Mouse (Mus musculus): ENCODE data around the gene Ttll13. TPM values are rescaled to one million over a fixed set of nuclear protein-coding genes. Genes with fewer than 3 reads are reported as not detected.

Ttll13 gene
- polyA plus RNA-seq, 1 experiment: 0.80 TPM

GRCm38 (mm10) chr7:80208026-80208642 lies 38.0 kb upstream of the Ttll13 start:
- TF ChIP-seq GATA1 (IDR thresholded peaks at IDR 0.05; ENCODE audit: low read length): peak; percentile 40

GRCm38 (mm10) chr7:80208738-80209430 lies 37.3 kb upstream of the Ttll13 start:
- peak; percentile 99 for TF ChIP-seq GATA1 (IDR thresholded peaks at IDR 0.05; ENCODE audit: low read length)

DNA sequence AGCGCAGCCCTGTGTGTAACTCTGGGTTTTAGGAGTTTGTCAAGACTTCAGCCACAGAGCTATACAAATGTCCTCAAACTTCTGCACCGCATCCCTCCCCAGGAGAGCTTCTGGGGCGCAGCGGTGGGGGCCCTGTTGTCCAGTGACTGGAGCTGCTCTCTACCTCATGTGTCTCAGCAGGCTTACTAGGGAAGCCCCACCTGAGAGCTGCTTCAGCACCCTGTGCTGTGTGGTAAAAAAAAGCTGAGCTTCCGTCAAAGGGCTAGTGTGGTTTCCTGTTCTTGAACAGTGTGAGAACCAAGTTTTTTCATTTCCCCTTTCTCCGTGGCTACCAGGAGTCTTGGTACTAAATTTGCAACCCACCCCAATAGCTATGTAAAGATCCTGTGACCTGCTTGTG lies 36.5 kb upstream of the Ttll13 start:
- TF ChIP-seq GATA1 (IDR thresholded peaks at IDR 0.05; ENCODE audit: low read length): no peak

GRCm38 (mm10) chr7:80210982-80211381 lies 35.2 kb upstream of the Ttll13 start:
- TF ChIP-seq GATA1 (IDR thresholded peaks at IDR 0.05; ENCODE audit: low read length): no peak

DNA sequence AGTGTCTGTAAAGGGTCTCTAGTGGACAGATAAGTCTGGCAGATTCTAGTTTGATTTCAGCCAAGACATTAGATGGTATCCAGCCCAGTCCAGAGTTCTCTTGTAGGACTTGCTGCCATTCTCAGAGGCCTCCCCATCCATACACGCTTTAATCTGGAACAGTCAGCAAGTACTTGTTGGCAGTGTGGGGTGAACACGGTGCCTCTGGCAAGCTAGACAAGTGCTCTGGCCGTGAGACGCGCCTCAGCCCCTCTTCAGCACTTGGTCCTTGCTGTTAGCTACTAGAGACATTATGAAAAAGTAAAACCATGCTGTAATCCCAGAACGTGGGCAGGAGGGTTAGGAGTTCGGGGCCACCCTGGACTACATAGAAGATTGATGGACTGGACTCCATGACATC lies 32.6 kb upstream of the Ttll13 start:
- no peak for TF ChIP-seq GATA1 (IDR thresholded peaks at IDR 0.05; ENCODE audit: low read length)

- no peak for TF ChIP-seq GATA1 (IDR thresholded peaks at IDR 0.05; ENCODE audit: low read length)
Measured at GRCm38 (mm10) chr7:80214459-80214858, 31.7 kb upstream of the Ttll13 start.

DNA sequence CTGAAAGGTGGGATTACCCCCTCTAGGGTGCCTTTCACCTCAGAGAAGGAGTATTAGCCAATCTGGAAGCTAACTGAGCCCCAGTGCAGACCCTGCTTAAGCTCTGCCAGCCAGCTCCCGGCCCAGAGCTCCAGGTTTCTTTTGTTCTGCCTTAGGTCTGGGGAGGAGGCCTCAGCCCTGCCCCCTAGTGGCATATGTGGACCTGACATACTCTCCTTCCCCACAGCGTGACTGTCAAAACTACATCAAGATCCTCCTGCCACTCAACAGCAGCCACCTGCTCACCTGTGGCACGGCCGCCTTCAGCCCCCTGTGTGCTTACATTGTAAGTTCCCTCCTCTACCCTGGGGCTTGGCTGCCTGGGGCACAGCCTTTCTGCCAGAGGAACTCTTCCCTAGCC lies 30.8 kb upstream of the Ttll13 start:
- no peak for TF ChIP-seq GATA1 (IDR thresholded peaks at IDR 0.05; ENCODE audit: low read length)

DNA sequence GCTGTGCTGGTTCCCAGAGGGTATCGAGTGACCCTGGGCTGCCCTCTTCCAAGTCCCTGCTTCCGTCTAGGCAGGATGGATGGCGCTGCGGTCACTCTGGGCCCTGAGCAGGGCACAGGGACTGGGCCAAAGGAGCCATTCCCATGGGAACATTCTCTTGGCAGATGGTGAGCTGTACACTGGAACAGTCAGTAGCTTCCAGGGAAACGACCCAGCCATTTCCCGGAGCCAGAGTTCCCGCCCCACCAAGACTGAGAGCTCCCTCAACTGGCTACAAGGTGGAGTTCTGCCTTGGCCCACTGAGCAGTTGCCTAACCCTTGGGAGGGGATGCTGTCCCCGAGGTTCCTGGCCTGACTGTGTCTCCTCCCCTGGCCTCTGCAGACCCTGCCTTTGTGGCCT lies 29.6 kb upstream of the Ttll13 start:
- TF ChIP-seq GATA1 (IDR thresholded peaks at IDR 0.05; ENCODE audit: low read length): no peak

GRCm38 (mm10) chr7:80218666-80219065 lies 27.5 kb upstream of the Ttll13 start:
- TF ChIP-seq GATA1 (IDR thresholded peaks at IDR 0.05; ENCODE audit: low read length): no peak

GRCm38 (mm10) chr7:80220237-80220797 lies 25.9 kb upstream of the Ttll13 start:
- TF ChIP-seq GATA1 (IDR thresholded peaks at IDR 0.05; ENCODE audit: low read length): no peak

DNA sequence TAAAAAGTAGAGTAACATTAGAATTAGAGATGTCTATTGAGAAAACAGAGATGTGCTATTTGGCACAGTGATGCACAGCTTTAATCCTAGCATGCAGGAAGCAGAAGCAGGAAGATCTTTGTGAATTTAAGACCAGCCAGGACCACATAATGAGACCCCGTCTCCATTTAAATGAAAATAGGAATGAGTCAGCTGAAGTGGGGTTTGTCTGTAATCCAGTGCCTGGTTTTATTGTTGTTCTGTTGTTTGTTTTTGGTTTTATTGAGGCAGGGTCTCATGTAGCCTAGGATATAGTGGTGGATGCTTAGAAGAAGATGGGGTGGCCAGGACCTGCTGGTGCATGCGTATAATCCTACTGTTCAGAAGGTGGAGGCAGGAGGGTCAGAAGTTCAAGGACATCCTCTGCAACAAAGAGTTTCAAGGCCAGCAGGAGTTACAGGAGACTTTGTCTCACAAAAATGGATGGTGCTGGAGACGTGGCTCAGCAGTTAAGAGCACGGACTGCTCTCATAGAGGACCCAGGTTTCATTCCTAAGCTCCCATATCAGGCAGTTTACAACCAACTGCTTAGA lies 24.9 kb upstream of the Ttll13 start:
- no peak for TF ChIP-seq GATA1 (IDR thresholded peaks at IDR 0.05; ENCODE audit: low read length)

DNA sequence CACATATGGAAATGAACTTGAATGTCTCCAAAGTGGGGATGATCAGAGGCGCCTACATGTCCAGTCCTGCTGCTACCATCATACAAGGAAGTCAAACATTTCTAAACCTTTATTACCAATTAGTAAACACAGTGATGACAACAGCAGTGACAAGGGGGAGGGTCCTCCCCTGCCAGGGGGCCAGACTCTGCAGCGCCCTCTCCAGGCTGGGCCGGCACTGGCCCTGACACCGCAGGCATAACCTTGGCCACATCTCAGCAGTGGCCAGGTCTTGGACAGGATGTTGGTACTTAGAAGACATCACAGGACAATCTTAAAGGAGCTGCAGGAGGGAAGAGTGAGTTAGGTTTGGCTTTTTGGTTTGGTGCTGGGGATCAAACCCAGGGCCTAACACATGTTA lies 19.1 kb upstream of the Ttll13 start:
- no peak for TF ChIP-seq GATA1 (IDR thresholded peaks at IDR 0.05; ENCODE audit: low read length)

GRCm38 (mm10) chr7:80230196-80230595 lies 16.0 kb upstream of the Ttll13 start:
- TF ChIP-seq GATA1 (IDR thresholded peaks at IDR 0.05; ENCODE audit: low read length): no peak

DNA sequence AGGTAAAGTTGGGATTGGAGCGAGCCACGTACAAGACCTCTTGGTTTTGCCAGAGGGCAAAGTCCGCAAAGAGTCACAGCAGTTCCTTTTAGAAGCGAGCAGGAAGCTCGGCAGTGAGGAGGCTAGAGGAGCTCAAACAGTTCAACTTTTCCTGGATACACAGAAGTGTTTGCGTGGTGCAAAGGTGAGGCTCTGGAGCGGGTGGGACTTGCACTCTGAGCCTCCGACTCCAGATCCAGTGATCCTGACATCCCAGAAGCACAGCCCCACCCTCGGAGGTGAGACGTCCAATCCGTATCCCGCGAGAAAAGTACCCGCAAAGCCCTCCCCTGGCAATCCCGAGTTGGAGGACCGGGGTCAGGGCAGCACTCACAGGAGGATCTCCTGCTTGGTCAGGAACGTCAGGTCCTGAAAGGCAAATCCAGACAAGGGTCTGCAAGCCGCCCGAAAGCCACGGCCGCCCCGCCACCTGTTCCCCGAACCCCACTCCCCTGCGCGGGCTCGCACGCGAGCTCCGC lies 14.1 kb upstream of the Ttll13 start:
- TF ChIP-seq GATA1 (IDR thresholded peaks at IDR 0.05; ENCODE audit: low read length): no peak

DNA sequence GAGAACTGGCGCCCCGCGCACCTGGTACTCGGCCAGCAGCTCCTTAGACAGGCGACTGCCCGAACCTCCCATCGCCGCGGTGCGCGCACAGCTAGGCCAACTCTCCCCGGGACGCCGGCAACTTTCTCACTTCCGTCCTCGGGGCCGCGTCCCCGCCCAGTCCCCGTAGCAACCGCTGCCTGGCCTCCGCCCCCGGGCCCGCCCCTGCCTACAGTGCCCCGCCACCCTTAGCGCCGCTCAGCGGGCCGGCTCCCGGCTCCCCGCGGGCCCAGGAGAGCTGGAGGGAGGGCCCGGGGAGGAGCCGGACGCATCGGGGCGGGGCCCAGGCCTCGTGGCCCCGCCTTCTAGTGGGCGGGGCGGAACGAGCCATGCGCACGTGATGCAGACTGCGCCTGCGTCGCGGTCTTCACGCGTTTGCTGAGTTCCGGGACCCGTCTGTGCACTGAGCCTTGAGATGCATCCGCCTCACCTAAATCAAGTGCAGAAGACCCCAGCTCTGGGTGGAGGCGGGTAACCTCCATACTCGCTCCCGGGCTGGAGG lies 13.6 kb upstream of the Ttll13 start, which contains the start of the genes Cib1 and Gdpgp1:
Gene Cib1 (minus strand): TSS at position 325 of the 541 bp plus-strand sequence.
Gene Gdpgp1 (plus strand): TSS at position 377 of the 541 bp plus-strand sequence.
- TF ChIP-seq GATA1 (IDR thresholded peaks at IDR 0.05; ENCODE audit: low read length): no peak

DNA sequence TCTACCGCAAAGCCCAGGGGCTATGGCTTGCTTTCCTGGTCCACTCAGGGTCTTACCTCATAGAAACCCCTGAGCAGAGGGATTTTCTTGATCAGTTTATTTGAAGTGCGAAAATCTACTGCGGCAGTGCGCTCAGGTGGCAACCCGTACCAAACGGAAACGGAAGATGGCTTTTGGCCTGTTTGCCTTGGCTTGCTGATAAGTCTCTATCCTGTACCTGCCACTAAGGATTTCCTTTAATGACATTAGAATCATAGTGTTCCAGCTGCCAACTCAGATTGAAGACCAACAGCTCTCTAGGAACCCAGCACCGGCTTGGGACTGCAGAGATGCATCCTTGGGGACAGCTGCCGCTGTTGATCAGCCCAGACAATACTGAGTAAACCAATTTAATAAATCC lies 12.4 kb upstream of the Ttll13 start:
- no peak for TF ChIP-seq GATA1 (IDR thresholded peaks at IDR 0.05; ENCODE audit: low read length)

All from G1E-ER4 (cell line).